Mouse (Mus musculus) lung, postnatal 36 days (tissue): ENCODE measurements at regions not wholly inside any gene's neighbourhood (a gene's known extent, or its start where the extent isn't known, plus 50 kb on each side); places are given as distances from the start of the nearest gene placed in this dataset.
A peak's percentile ranks its signal among the peaks of the same experiment; 100 is the strongest.

Experiments
- DNase-seq: peaks from one replicate; pipeline ENCODE4 v3.0.0; 2022; ENCODE audit warnings: mixed read lengths

- no peak for DNase-seq
Observed at GRCm38 (mm10) chr5:101596996-101597395, 67.8 kb downstream of the Nkx6-1 start.

- DNase-seq: no peak
Observed at GRCm38 (mm10) chr5:101591236-101591635, 73.6 kb downstream of the Nkx6-1 start.

GRCm38 (mm10) chr5:101590341-101591124 is 74.3 kb downstream of the Nkx6-1 start:
- no peak for DNase-seq

GRCm38 (mm10) chr5:101572966-101573365 is 91.8 kb downstream of the Nkx6-1 start:
- no peak for DNase-seq

GRCm38 (mm10) chr5:101565770-101566169 is 99.0 kb downstream of the Nkx6-1 start:
- no peak for DNase-seq

GRCm38 (mm10) chr5:101560366-101560765 is 104.4 kb downstream of the Nkx6-1 start:
- no peak for DNase-seq

- DNase-seq: peak; percentile 37
Observed at GRCm38 (mm10) chr5:101558279-101558987, 106.4 kb downstream of the Nkx6-1 start.

GRCm38 (mm10) chr5:101557156-101557555 is 107.6 kb downstream of the Nkx6-1 start:
- no peak for DNase-seq

GRCm38 (mm10) chr5:101543326-101543725 is 121.5 kb downstream of the Nkx6-1 start:
- DNase-seq: no peak

GRCm38 (mm10) chr5:101539818-101540217 is 125.0 kb downstream of the Nkx6-1 start:
- DNase-seq: no peak

GRCm38 (mm10) chr5:101539254-101539549 is 125.6 kb downstream of the Nkx6-1 start:
- DNase-seq: no peak

- DNase-seq: no peak
Observed at GRCm38 (mm10) chr5:101538410-101539253, 126.2 kb downstream of the Nkx6-1 start.

- no peak for DNase-seq
Observed at GRCm38 (mm10) chr5:101537518-101538380, 127.0 kb downstream of the Nkx6-1 start.

- no peak for DNase-seq
Observed at GRCm38 (mm10) chr5:101535451-101535850, 129.3 kb downstream of the Nkx6-1 start.

GRCm38 (mm10) chr5:101525346-101525745 is 139.4 kb downstream of the Nkx6-1 start:
- DNase-seq: no peak

GRCm38 (mm10) chr5:101524670-101525069 is 140.1 kb downstream of the Nkx6-1 start:
- DNase-seq: no peak

GRCm38 (mm10) chr5:101523902-101524301 is 140.9 kb downstream of the Nkx6-1 start:
- no peak for DNase-seq

- DNase-seq: no peak
Observed at GRCm38 (mm10) chr5:101523490-101523889, 141.3 kb downstream of the Nkx6-1 start.

- DNase-seq: no peak
Observed at GRCm38 (mm10) chr5:101520935-101521655, 143.7 kb downstream of the Nkx6-1 start.

- peak; percentile 1 for DNase-seq
Observed at GRCm38 (mm10) chr5:101518791-101519547, 145.8 kb downstream of the Nkx6-1 start.

- DNase-seq: no peak
Observed at GRCm38 (mm10) chr5:101497698-101498048, 167.1 kb downstream of the Nkx6-1 start.
